Mouse (Mus musculus) heart, adult 2 months (tissue): Measurements from ENCODE around the gene Masp2. TPM values are rescaled to one million over a fixed set of nuclear protein-coding genes. Genes with fewer than 3 reads are reported as not detected.

Experiments used
- DNase-seq, 2 experiments: peaks; one replicate each; pipeline ENCODE4 v3.0.0; 2021
- H3K27ac ChIP-seq: fragments of 200-600 bp; 2 replicates; pipeline ENCODE4 v1.8.1; 2022
- H3K27me3 ChIP-seq: fragments of 200-500 bp; 2 replicates; pipeline ENCODE4 v1.6.1; 2012; ENCODE audit warnings: mild to moderate bottlenecking, low read length, inconsistent platforms, mixed read lengths; ENCODE audit not compliant: control insufficient read depth, insufficient read depth
- H3K36me3 ChIP-seq: fragments of 200-500 bp; 2 replicates; pipeline ENCODE4 v1.6.1; 2012; ENCODE audit warnings: low read length, inconsistent platforms; ENCODE audit not compliant: control insufficient read depth, insufficient read depth
- H3K4me1 ChIP-seq: fragments of 200-500 bp; 2 replicates; pipeline ENCODE4 v1.6.1; 2011; ENCODE audit warnings: low read length; ENCODE audit not compliant: control insufficient read depth, insufficient read depth
- H3K4me3 ChIP-seq: fragments of 200-600 bp; 2 replicates; pipeline ENCODE4 v1.8.1; 2022
- H3K79me2 ChIP-seq: fragments of 200-500 bp; replicated peaks from 2 replicates; pipeline ENCODE4 v1.6.1; 2012; ENCODE audit warnings: mild to moderate bottlenecking, inconsistent platforms, low read length, moderate library complexity, mixed read lengths; ENCODE audit not compliant: control insufficient read depth, insufficient read depth
- H3K9ac ChIP-seq: fragments of 200-500 bp; 2 replicates; pipeline ENCODE4 v1.6.1; 2012; ENCODE audit warnings: low read depth, mild to moderate bottlenecking, control low read depth, inconsistent platforms, low read length, mixed read lengths
- CTCF ChIP-seq: fragments of 200-600 bp; IDR thresholded peaks from 2 replicates; pipeline ENCODE4 v1.8.1; 2022; ENCODE audit warnings: antibody characterized with exemption, mild to moderate bottlenecking, moderate library complexity
- EP300 ChIP-seq: fragments of 200-500 bp; IDR thresholded peaks from 2 replicates; pipeline ENCODE4 v1.6.1; 2011; ENCODE audit warnings: low read depth, low read length, control low read depth; ENCODE audit not compliant: insufficient read depth
- POLR2A ChIP-seq: fragments of 200-500 bp; IDR thresholded peaks from 2 replicates; pipeline ENCODE4 v1.6.1; 2011; ENCODE audit warnings: mild to moderate bottlenecking, low read depth, low read length, control low read depth; ENCODE audit not compliant: insufficient read depth
- WGBS: fragments of 180-500 bp; shearing (Covaris S2); methylation state at CpG from one replicate; pipeline ENCODE4 v1.1.7; 2018; 5-methylcytosine and 5-hydroxymethylcytosine counted together
- intact Hi-C: fragments of 180-260 bp; cut with DNase I; formaldehyde crosslinking; loops from one replicate; pipeline ENCODE4 v1.15.1; 2025
- polyA plus RNA-seq: library from polyadenylated mRNA; depleted of rRNA; stranded (reverse); fragments of >200 nt; gene quantifications from 2 replicates; pipeline ENCODE4 v1.2.3, GENCODE M21; 2012
- total RNA-seq, 2 experiments: library from RNA; stranded (reverse); gene quantifications; 2 replicates each; pipeline ENCODE4 v1.2.3; 2021

The Masp2 gene
- total and polyA plus RNA-seq, 3 experiments = 0.29 to 2.3 (median 0.52) TPM

DNA sequence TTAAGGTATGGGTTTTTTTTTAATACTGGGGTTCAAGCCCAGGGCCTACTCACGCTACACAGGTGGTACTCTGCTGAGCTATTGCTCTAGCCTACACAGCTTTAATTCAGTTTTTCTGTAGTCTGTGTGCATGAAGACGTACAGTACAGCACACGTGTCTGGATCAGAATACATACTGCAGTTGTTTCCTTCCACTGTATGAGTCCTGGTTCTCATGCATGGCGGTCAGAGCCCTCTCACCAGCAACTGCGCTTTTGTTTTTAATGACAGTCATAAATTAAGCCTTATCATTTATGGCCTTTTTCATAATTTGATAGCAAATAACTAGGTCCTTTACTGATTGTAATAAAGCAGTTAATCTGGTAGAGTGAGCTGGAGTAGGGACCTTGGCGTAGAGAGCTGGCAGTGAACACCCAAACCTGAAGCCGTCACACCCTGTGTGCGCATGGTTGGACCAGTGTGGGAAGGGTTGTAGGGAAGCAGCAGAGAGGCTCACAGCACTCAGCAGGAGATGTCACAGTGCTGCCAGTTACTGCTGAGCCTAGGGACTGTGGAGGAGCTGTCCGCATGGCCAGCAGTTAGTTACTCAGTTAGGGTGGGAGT is 31.6 kb upstream of the Masp2 start:
- no peak for DNase-seq
- intact Hi-C loops = no loop called here
- WGBS = 97% methylated on average over 9 of the region's 9 CpGs

DNA sequence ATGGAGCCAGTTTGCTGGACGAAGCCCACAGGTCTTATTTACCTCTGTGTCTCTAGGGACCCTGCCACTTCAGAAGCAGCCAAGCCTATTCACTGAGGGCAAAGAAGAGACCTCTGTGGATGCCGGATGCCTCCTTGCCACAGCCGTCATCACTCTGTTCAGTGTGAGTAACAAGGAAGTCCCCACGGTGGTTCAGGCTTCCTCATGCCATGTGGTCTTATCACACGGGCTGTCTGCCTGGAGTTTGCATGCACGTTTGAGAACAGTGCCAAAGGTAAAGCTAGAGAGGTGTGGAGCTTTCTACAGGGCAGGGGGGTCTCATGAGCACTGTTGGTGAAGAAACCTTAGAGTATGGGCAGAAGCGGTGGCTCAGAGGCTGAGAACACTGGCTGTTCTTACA is 29.1 kb upstream of the Masp2 start:
- no peaks in the 10 kb centered on the region for H3K27me3 ChIP-seq
- H3K27ac ChIP-seq = no peak overlapping the region
- no peaks in the 10 kb centered on the region for H3K4me1 ChIP-seq
- H3K9ac ChIP-seq = no peak overlapping the region
- no peak for DNase-seq
- no peaks in the 10 kb centered on the region for H3K79me2 ChIP-seq
- 72% methylated on average over 7 of the region's 7 CpGs for WGBS
- H3K36me3 ChIP-seq = no peaks in the 10 kb centered on the region
- H3K4me3 ChIP-seq = no peak overlapping the region
- no peak for TF ChIP-seq EP300
- no peak for TF ChIP-seq POLR2A
- TF ChIP-seq CTCF = no peak
- intact Hi-C loops = no loop called here

More for the DNA sequence above, 31.6 kb upstream of the Masp2 start:
- TF ChIP-seq POLR2A (no peak), CTCF (no peak), EP300 (no peak)
- Histone ChIP-seq H3K36me3 (no peaks in the 10 kb centered on the region), H3K4me3 (no peak overlapping the region), H3K27me3 (no peaks in the 10 kb centered on the region), H3K27ac (no peak overlapping the region), H3K9ac (no peak overlapping the region), H3K4me1 (no peaks in the 10 kb centered on the region), H3K79me2 (no peaks in the 10 kb centered on the region)

DNA sequence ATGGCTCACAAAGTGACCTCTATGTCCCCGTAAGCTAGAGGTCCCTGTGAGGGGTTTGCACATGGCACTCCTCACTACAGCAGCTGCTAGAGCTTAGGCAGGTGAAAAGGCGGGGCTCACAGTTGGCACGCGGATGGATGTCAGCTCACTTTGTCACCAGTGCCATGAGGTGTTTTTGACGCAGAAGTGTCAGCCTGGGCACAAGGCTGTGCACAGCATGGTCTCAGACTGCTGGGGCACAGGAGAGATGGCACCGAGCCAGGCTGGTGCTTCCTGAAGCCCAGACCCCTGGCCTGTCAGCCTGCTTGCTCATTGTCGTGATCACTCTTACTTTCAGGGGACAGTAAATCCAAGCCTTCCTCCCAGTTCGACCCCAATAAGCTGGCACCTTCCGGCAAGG is 21.6 kb upstream of the Masp2 start:
- H3K79me2 ChIP-seq = no peaks in the 10 kb centered on the region
- no peaks in the 10 kb centered on the region for H3K27me3 ChIP-seq
- no peaks in the 10 kb centered on the region for H3K36me3 ChIP-seq
- intact Hi-C loops = no loop called here
- DNase-seq = no peak
- no peak overlapping the region for H3K4me3 ChIP-seq
- WGBS = 77% methylated on average over 9 of the region's 9 CpGs
- TF ChIP-seq CTCF (no peak), POLR2A (no peak), EP300 (no peak)
- H3K9ac ChIP-seq = no peak overlapping the region
- no peaks in the 10 kb centered on the region for H3K4me1 ChIP-seq
- H3K27ac ChIP-seq = no peak overlapping the region

DNA sequence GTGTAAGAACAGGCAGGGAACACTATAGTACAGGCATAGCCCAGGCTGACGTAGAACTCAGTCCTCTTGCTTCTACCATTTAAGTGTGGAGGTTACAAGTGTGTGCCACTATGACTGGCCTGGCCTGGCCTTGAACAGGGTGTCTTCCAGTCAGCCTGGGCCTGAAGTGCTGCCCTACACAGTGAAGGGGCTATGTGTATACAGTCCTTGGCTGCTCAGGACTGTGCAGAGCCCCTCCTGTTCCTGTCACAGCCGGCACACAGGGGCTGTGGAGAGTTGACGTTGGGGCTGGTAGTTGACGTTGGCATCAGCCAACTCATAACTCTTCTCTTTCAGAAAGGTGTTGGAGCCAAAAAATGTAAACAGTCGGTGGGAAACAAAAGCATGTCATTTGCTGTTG is 20.9 kb upstream of the Masp2 start:
- intact Hi-C loops = no loop called here
- H3K27ac ChIP-seq = no peak overlapping the region
- H3K36me3 ChIP-seq = no peaks in the 10 kb centered on the region
- no peaks in the 10 kb centered on the region for H3K4me1 ChIP-seq
- no peak for TF ChIP-seq EP300
- no peak for TF ChIP-seq CTCF
- TF ChIP-seq POLR2A = no peak
- H3K27me3 ChIP-seq = no peaks in the 10 kb centered on the region
- H3K79me2 ChIP-seq = no peaks in the 10 kb centered on the region
- H3K4me3 ChIP-seq = no peak overlapping the region
- WGBS = 87% methylated on average over 5 of the region's 5 CpGs
- no peak for DNase-seq
- H3K9ac ChIP-seq = no peak overlapping the region

DNA sequence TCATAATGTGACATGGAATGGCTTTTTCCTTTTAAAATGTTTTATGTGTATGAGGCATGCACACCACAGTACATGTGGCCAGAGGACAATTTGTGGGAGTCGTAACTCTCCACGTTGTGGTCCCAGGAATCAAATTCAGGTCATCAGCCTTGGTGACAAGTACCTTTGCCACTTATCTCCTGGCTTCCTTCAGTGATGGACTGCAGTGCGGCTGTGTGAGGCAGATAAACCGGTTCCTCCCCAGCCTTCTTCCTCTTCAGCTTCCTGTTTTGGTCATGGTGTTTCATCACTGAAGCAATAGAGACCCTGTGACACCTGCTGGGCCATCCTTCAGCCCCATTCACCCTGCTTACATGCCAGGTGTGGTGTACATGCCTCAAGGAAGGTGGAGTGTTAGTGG is 19.1 kb upstream of the Masp2 start:
- intact Hi-C loops = no loop called here
- 25% methylated on average over 4 of the region's 4 CpGs for WGBS
- TF ChIP-seq POLR2A = no peak
- TF ChIP-seq EP300 = no peak
- no peak for TF ChIP-seq CTCF
- H3K27me3 ChIP-seq = no peaks in the 10 kb centered on the region
- H3K79me2 ChIP-seq = no peaks in the 10 kb centered on the region
- no peaks in the 10 kb centered on the region for H3K36me3 ChIP-seq
- H3K9ac ChIP-seq = no peak overlapping the region
- no peak for DNase-seq
- H3K27ac ChIP-seq = no peak overlapping the region
- no peaks in the 10 kb centered on the region for H3K4me1 ChIP-seq
- H3K4me3 ChIP-seq = no peak overlapping the region

DNA sequence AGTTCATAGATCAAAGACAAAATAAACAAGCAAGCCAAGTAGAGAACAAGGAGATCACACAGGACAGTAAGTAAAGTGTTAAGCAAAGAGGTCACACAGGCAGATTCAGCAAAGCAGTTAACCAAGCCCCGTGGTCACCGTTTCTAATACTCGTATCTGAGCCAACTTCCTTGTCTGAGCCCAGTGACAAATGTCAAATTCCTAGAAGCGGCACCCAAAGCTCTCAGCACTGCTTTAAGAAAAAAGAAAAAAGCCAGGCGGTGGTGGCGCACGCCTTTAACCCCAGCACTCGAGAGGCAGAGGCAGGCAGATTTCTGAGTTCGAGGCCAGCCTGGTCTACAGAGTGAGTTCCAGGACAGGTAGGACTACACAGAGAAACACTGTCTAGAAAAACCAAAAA is 15.7 kb upstream of the Masp2 start:
- Histone ChIP-seq H3K4me1 (peaks cover 3% of the 10 kb centered on the region), H3K79me2 (peaks cover under 1% of the 10 kb centered on the region; the same call in 1 of the 2 replicates), H3K9ac (no peak overlapping the region), H3K4me3 (no peak overlapping the region), H3K27me3 (no peaks in the 10 kb centered on the region), H3K36me3 (no peaks in the 10 kb centered on the region), H3K27ac (no peak overlapping the region)
- DNase-seq = no peak
- intact Hi-C loops = loop anchor here (5.0 kb wide), 1 partner anchor 134 kb away; no protein-coding TSS in a partner anchor
- 49% methylated on average over 9 of the region's 9 CpGs for WGBS
- no peak for TF ChIP-seq CTCF
- no peak for TF ChIP-seq EP300
- TF ChIP-seq POLR2A = no peak
